Mouse (Mus musculus): ENCODE data around the gene Ctdspl. TPM values are rescaled to one million over a fixed set of nuclear protein-coding genes. Genes with fewer than 3 reads are reported as not detected.

Ctdspl gene
- total RNA-seq, 2 experiments from 2014 or later, result 2.1 to 4.0 TPM

GRCm38 (mm10) chr9:119082656-119083430 lies 156.6 kb downstream of the Ctdspl start:
- no peak for ATAC-seq (replicated peaks; ENCODE audit: low FRiP score, poor library complexity, severe bottlenecking)

- ATAC-seq (replicated peaks; ENCODE audit: low FRiP score, poor library complexity, severe bottlenecking), result no peak
Observed at GRCm38 (mm10) chr9:119083966-119084365, 157.7 kb downstream of the Ctdspl start.

GRCm38 (mm10) chr9:119086451-119086850 lies 160.2 kb downstream of the Ctdspl start:
- ATAC-seq (replicated peaks; ENCODE audit: low FRiP score, poor library complexity, severe bottlenecking), result no peak

GRCm38 (mm10) chr9:119087309-119087708 lies 161.1 kb downstream of the Ctdspl start:
- no peak for ATAC-seq (replicated peaks; ENCODE audit: low FRiP score, poor library complexity, severe bottlenecking)

- ATAC-seq (replicated peaks; ENCODE audit: low FRiP score, poor library complexity, severe bottlenecking), result peak; percentile 35; the same call in 1 of the 2 replicates
Observed at GRCm38 (mm10) chr9:119088148-119088801, 162.0 kb downstream of the Ctdspl start.

- no peak for ATAC-seq (replicated peaks; ENCODE audit: low FRiP score, poor library complexity, severe bottlenecking)
Observed at GRCm38 (mm10) chr9:119089437-119089836, 163.2 kb downstream of the Ctdspl start.

GRCm38 (mm10) chr9:119090462-119090861 lies 164.2 kb downstream of the Ctdspl start:
- no peak for ATAC-seq (replicated peaks; ENCODE audit: low FRiP score, poor library complexity, severe bottlenecking)

GRCm38 (mm10) chr9:119091581-119092310 lies 165.5 kb downstream of the Ctdspl start:
- 0 out of 2 replicates have a peak, but pooled peaks have one; percentile 7 for ATAC-seq (replicated peaks; ENCODE audit: low FRiP score, poor library complexity, severe bottlenecking)

GRCm38 (mm10) chr9:119092473-119093418 lies 166.5 kb downstream of the Ctdspl start:
- no peak for ATAC-seq (replicated peaks; ENCODE audit: low FRiP score, poor library complexity, severe bottlenecking)

Other genes starting within 250 kb of the Ctdspl start
- gene Vill, start 126.3 kb downstream of the Ctdspl start, total RNA-seq (2015; ENCODE audit: low replicate concordance), result 1.2 and 16.1 TPM in 2 replicates
- gene Vill, start 126.3 kb downstream of the Ctdspl start, total RNA-seq (2017; ENCODE audit: low replicate concordance), result 10.3 and 11.6 TPM in 2 replicates
- not detected in 2 replicates for gene Plcd1, start 167.0 kb downstream of the Ctdspl start, total RNA-seq (2015; ENCODE audit: low replicate concordance)
- gene Plcd1, start 167.0 kb downstream of the Ctdspl start, total RNA-seq (2017; ENCODE audit: low replicate concordance), result not detected in 2 replicates
- gene Dlec1, start 176.0 kb downstream of the Ctdspl start, total RNA-seq (2015; ENCODE audit: low replicate concordance), result 0.21 TPM in 1 of 2 replicates, not detected in the other
- not detected in 2 replicates for gene Dlec1, start 176.0 kb downstream of the Ctdspl start, total RNA-seq (2017; ENCODE audit: low replicate concordance)
- gene Acaa1b, start 230.6 kb downstream of the Ctdspl start, total RNA-seq (2015; ENCODE audit: low replicate concordance), result not detected in 2 replicates
- gene Acaa1b, start 230.6 kb downstream of the Ctdspl start, total RNA-seq (2017; ENCODE audit: low replicate concordance), result 1.4 TPM in 1 of 2 replicates, not detected in the other
- gene Gm47289, start 232.7 kb downstream of the Ctdspl start, total RNA-seq (2015; ENCODE audit: low replicate concordance), result not detected in 2 replicates
- gene Gm47289, start 232.7 kb downstream of the Ctdspl start, total RNA-seq (2017; ENCODE audit: low replicate concordance), result not detected in 2 replicates

Data from erythroblast, adult 5-6 weeks (primary cell).